Mouse (Mus musculus) liver, adult 2 months (tissue): ENCODE measurements around the gene Tacc3. TPM values are rescaled to one million over a fixed set of nuclear protein-coding genes. Genes with fewer than 3 reads are reported as not detected.
A peak's percentile ranks its signal among the peaks of the same experiment; 100 is the strongest.

ENCODE experiments used
- DNase-seq: peaks from one replicate; pipeline ENCODE4 v3.0.0-alpha.2; 2011; ENCODE audit warnings: low read depth, low spot score; ENCODE audit errors: extremely low read depth
- H3K27ac ChIP-seq: fragments of 200-500 bp; replicated peaks from 2 replicates; pipeline ENCODE4 v1.5.1; 2012; ENCODE audit warnings: low read depth, mild to moderate bottlenecking, control low read depth, inconsistent platforms, low read length; ENCODE audit not compliant: insufficient read depth
- H3K27me3 ChIP-seq: fragments of 200-500 bp; 2 replicates; pipeline ENCODE4 v1.6.1; 2012; ENCODE audit warnings: mild to moderate bottlenecking, moderate library complexity, low read length, inconsistent platforms; ENCODE audit not compliant: control insufficient read depth, insufficient read depth
- H3K36me3 ChIP-seq: fragments of 200-500 bp; 2 replicates; pipeline ENCODE4 v1.6.1; 2012; ENCODE audit warnings: low read length, inconsistent platforms; ENCODE audit not compliant: control insufficient read depth, insufficient read depth
- H3K4me1 ChIP-seq: fragments of 200-500 bp; 2 replicates; pipeline ENCODE4 v1.6.1; 2011; ENCODE audit warnings: low read length; ENCODE audit not compliant: control insufficient read depth, insufficient read depth
- H3K4me3 ChIP-seq: fragments of 200-500 bp; 2 replicates; pipeline ENCODE4 v1.5.1; 2011; ENCODE audit warnings: low read depth, mild to moderate bottlenecking, control low read depth, low read length, moderate library complexity; ENCODE audit not compliant: insufficient read depth
- H3K79me2 ChIP-seq: fragments of 200-500 bp; 2 replicates; pipeline ENCODE4 v1.6.1; 2012; ENCODE audit warnings: inconsistent platforms, mild to moderate bottlenecking, low read length, moderate library complexity; ENCODE audit not compliant: control insufficient read depth, insufficient read depth
- H3K9ac ChIP-seq: fragments of 200-500 bp; 2 replicates; pipeline ENCODE4 v1.6.1; 2012; ENCODE audit warnings: low read depth, mild to moderate bottlenecking, control low read depth, inconsistent platforms, low read length
- CTCF ChIP-seq: fragments of 200-500 bp; IDR thresholded peaks from 2 replicates; pipeline ENCODE4 v1.5.1; 2011; ENCODE audit warnings: low read depth, low read length, control low read depth
- POLR2A ChIP-seq: fragments of 200-500 bp; IDR thresholded peaks from 2 replicates; pipeline ENCODE4 v1.6.1; 2011; ENCODE audit warnings: low read length, control low read depth; ENCODE audit not compliant: insufficient read depth; ENCODE audit errors: extremely low read depth
- WGBS: fragments of 180-500 bp; shearing (Covaris S2); methylation state at CpG from one replicate; pipeline ENCODE4 v1.1.7; 2018; 5-methylcytosine and 5-hydroxymethylcytosine counted together
- polyA plus RNA-seq: library from polyadenylated mRNA; depleted of rRNA; stranded (reverse); fragments of >200 nt; gene quantifications from 2 replicates; pipeline ENCODE4 v1.2.3, GENCODE M21; 2012
- total RNA-seq: library from RNA; depleted of rRNA; stranded (reverse); fragments of >200 nt; gene quantifications from 2 replicates; pipeline ENCODE4 v1.2.3, GENCODE M21; 2014

Tacc3 gene
- total and polyA plus RNA-seq, 2 experiments: 0.92 to 1.3 TPM

GRCm38 (mm10) chr5:33697947-33698512, 40.1 kb downstream of the Tacc3 start:
- no peak for DNase-seq
- Histone ChIP-seq H3K79me2 (no peaks in the 10 kb centered on the region), H3K27me3 (no peaks in the 10 kb centered on the region), H3K27ac (no peak overlapping the region), H3K9ac (no peak overlapping the region), H3K4me3 (no peak overlapping the region), H3K36me3 (no peaks in the 10 kb centered on the region), H3K4me1 (no peaks in the 10 kb centered on the region; the same call in 1 of the 2 replicates)
- WGBS: 64% methylated on average over 13 of the region's 13 CpGs
- TF ChIP-seq CTCF: no peak

- no peaks in the 10 kb centered on the region for H3K27me3 ChIP-seq
- no peak overlapping the region for H3K9ac ChIP-seq
- WGBS: 95% methylated on average over 5 of the region's 5 CpGs
- TF ChIP-seq CTCF: no peak
- no peak for TF ChIP-seq POLR2A
- H3K4me1 ChIP-seq: no peaks in the 10 kb centered on the region; the same call in 1 of the 2 replicates
- H3K79me2 ChIP-seq: no peaks in the 10 kb centered on the region
- no peak overlapping the region for H3K4me3 ChIP-seq
- H3K36me3 ChIP-seq: no peaks in the 10 kb centered on the region
- no peak overlapping the region for H3K27ac ChIP-seq
- no peak for DNase-seq
Measured at GRCm38 (mm10) chr5:33698669-33699068, 40.7 kb downstream of the Tacc3 start.

GRCm38 (mm10) chr5:33700010-33700409, 42.1 kb downstream of the Tacc3 start:
- Histone ChIP-seq H3K27ac (no peak overlapping the region), H3K4me1 (no peaks in the 10 kb centered on the region; the same call in 1 of the 2 replicates), H3K27me3 (no peaks in the 10 kb centered on the region), H3K4me3 (no peak overlapping the region), H3K79me2 (no peaks in the 10 kb centered on the region), H3K9ac (no peak overlapping the region), H3K36me3 (no peaks in the 10 kb centered on the region)
- TF ChIP-seq CTCF: no peak
- no peak for TF ChIP-seq POLR2A
- DNase-seq: peak; percentile 37
- 45% methylated on average over 13 of the region's 13 CpGs for WGBS

GRCm38 (mm10) chr5:33701832-33702231, 43.9 kb downstream of the Tacc3 start:
- Histone ChIP-seq H3K9ac (no peak overlapping the region), H3K27ac (no peak overlapping the region), H3K4me3 (no peak overlapping the region), H3K4me1 (peaks cover 13% of the 10 kb centered on the region), H3K79me2 (no peaks in the 10 kb centered on the region), H3K27me3 (no peaks in the 10 kb centered on the region), H3K36me3 (no peaks in the 10 kb centered on the region)
- TF ChIP-seq POLR2A: no peak
- TF ChIP-seq CTCF: no peak
- DNase-seq: no peak
- 89% methylated on average over 11 of the region's 11 CpGs for WGBS

- WGBS: 89% methylated on average over 8 of the region's 8 CpGs
- Histone ChIP-seq H3K4me1 (peaks cover 14% of the 10 kb centered on the region), H3K79me2 (no peaks in the 10 kb centered on the region), H3K9ac (no peak overlapping the region), H3K36me3 (no peaks in the 10 kb centered on the region), H3K4me3 (no peak overlapping the region), H3K27ac (no peak overlapping the region), H3K27me3 (no peaks in the 10 kb centered on the region)
- TF ChIP-seq POLR2A: no peak
- TF ChIP-seq CTCF: no peak
- no peak for DNase-seq
Measured at GRCm38 (mm10) chr5:33703999-33704398, 46.1 kb downstream of the Tacc3 start.

GRCm38 (mm10) chr5:33704945-33705611, 47.1 kb downstream of the Tacc3 start:
- Histone ChIP-seq H3K4me1 (peaks cover 14% of the 10 kb centered on the region), H3K4me3 (no peak overlapping the region), H3K9ac (no peak overlapping the region), H3K79me2 (no peaks in the 10 kb centered on the region), H3K36me3 (no peaks in the 10 kb centered on the region), H3K27ac (no peak overlapping the region), H3K27me3 (no peaks in the 10 kb centered on the region)
- no peak for DNase-seq
- TF ChIP-seq POLR2A: no peak
- TF ChIP-seq CTCF: no peak
- WGBS: 84% methylated on average over 11 of the region's 11 CpGs
